Mouse (Mus musculus) cerebellum, adult 11-12 months (tissue): ENCODE data around the gene Zfp994.
A peak's percentile ranks its signal among the peaks of the same experiment; 100 is the strongest.
"Not testable (repeated sequence)": the region's sequence is repeated elsewhere in the genome, so short reads cannot be mapped to it uniquely, and the experiment has no call there.

Experiments used
- DNase-seq: peaks from one replicate; pipeline ENCODE4 v3.0.0; 2022

Gene Zfp994

DNA sequence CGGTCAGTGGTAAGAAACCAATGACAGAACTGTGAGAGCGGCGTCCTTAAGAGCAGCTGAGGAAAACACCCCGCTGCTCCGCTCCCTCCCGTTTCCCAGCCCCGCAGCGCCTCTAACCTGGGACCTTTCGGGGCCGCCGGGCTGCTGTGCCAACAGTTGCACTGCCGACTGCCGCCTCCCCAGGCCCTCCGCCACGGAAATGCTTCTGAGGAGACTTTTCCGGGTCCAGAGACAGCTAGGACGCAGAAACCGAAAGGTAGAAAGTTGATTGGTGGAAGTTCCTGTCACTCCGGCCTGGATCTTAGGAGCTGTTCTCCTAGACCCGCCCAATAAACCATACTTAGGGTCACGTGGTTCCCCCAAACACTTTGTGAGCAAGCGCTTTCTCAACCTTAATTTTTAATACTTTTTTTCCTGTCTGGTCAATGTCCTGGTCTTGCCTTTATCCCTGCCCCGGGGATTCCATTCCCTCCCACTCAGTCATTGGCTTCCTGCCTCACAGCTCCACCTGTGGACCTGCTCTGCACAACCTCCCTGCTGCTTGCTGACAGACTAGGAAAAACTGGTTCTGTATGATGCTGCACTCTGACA is at the start of gene Zfp994:
Gene Zfp994, minus strand, starts transcription at position 195 of the 591 bp plus-strand sequence.
- DNase-seq = peak; percentile 94

DNA sequence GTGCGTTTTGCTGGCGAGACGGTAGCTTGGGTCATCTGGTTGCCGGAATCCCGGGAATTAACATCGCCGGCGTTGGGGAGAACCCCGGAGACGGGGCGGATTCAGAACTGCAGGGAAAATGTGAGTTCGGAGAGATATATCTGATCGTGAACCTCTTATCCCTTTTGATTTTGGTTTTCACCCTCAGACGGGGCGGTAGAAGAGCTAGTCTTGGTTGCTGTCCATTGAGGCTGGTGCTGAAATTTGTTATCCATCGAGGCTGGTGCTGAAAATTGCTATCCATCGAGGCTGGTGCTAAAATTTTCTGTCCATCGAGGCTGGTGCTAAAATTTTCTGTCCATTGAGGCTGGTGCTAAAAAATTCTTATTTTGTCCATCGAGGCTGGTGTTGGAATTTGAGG is 5.3 kb upstream of the Zfp994 start:
- DNase-seq = not testable (repeated sequence)

DNA sequence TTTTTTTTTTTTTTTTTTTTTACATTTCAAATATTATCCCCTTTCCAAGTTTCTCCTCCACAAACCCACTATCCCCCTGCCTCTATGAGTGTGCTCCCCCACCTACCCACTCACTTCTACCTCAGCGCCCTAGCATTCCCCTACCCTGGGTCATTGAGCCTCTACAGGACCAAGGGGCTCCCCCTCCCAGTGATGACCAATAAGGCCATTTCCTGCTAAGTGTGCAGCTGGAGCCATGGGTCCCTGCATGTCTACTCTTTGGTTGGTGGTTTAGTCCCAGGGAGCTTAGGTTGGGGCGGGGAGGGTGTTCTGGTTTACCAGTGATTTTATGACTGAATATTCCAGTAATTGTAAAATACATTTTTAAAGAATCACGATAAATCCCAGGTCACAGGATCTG is 401 bp downstream of the Zfp994 start:
- DNase-seq = peak; percentile 37

DNA sequence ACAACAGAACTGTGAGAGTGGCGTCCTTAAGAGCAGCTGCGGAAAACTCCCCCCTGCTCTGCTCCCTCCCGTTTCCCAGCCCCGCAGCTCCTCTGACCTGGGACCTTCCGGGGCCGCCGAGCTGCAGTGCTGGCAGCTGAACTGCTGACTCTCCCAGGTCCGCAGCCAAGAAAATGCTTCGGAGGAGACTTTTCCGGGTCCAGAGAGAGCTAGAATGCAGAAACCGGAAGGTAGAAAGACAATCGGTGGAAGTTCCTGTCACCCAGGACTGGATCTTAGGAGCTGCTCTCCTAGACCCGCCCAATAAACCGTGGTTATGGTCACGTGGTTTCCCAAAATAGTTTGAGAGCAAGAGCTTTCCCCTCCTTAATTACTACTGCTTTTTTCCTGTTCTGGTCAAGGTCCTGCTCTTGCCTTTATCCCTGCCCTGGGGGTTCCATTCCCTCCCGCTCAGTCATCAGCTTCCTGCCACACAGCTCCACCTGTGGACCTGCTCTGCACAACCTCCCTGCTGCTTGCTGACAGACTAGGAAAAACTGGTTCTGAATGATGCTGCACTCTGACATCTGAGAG is 59.6 kb downstream of the Zfp994 start, which contains the start of gene Zfp947:
Gene Zfp947, minus strand, starts transcription at position 469 of the 573 bp plus-strand sequence.
- DNase-seq = peak; percentile 48

DNA sequence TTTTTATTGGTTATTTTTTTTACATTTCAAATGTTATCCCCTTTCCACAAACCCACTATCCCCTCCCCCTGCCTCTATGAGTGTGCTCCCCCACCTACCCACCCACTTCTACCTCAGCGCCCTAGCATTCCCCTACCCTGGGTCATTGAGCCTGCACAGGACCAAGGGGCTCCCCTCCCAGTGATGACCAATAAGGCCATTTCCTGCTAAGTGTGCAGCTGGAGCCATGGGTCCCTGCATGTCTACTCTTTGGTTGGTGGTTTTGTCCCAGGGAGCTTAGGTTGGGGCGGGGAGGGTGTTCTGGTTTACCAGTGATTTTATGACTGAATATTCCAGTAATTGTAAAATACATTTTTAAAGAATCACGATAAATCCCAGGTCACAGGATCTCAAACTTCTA is 60.1 kb downstream of the Zfp994 start:
- peak; percentile 2 for DNase-seq

DNA sequence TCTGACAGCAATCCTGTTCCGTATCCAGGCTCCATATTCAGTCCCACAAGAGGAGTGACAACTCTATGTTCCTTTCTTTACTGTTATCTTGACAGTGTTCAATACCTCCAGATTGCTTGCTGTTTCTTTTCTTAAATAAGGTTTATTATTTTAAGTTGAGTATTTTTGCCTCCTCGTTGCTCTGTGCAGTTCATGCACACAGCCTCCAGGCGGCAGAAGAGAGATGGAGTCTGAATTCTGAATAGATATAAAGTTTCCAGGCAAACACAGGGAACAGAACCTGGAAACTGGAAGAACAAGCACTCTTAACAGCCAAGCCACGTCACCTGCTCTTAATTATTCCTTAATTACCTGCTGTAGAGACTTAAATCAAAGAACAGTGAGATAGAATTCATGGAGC is 71.5 kb downstream of the Zfp994 start:
- not testable (repeated sequence) for DNase-seq
